Mouse (Mus musculus): ENCODE results near the gene Nr1h4.

Gene Nr1h4

GRCm38 (mm10) chr10:89481638-89482037, 51.7 kb downstream of the Nr1h4 start:
- in situ Hi-C loops (cut with MboI, MseI) = no loop called here

- in situ Hi-C loops (cut with MboI, MseI) = no loop called here
Observed at GRCm38 (mm10) chr10:89478766-89479165, 54.6 kb downstream of the Nr1h4 start.

DNA sequence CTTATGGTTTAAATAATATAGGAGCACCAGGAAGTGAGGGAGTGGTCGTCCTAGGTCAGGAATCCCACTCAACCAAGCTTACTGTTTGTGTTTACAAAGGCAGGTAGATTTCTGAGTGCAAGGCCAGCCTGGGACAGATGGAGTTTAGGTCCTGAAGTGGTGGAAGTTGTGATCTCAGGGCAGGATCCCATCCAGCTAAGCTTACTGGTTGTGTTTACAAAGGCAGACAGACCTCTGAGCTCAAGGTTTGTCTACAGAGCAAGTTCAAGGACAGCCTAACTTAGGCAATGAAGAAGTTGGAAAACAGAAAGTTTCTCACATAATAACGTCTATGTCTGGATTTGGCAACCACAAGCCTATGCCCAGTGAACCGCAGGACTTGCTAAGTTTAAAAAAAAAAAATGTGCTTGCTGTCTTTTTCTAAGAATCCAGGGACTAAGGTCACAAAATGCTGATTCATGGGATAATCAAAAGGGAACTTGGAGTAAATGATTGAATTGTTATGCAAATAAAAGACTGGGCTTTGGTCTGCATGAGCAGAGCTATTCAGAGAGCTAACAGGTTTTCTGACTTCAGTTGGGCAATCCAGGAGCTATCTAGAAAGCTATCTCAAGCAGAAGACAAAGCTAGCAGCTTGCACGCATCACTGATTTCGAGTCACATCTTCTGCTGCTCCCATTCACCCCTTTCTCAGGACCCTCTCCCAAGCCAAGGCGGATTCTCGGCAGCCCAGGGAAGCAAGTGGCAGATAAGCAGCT, 62.6 kb downstream of the Nr1h4 start:
- in situ Hi-C loops (cut with MboI, MseI) = no loop called here

GRCm38 (mm10) chr10:89464760-89465405, 68.5 kb downstream of the Nr1h4 start:
- in situ Hi-C loops (cut with MboI, MseI) = loop anchor here (5.0 kb wide), 1 partner anchor 162 kb away; no protein-coding TSS in a partner anchor

- in situ Hi-C loops (cut with MboI, MseI) = loop anchor here (5.0 kb wide), 1 partner anchor 164 kb away; no protein-coding TSS in a partner anchor
Observed at GRCm38 (mm10) chr10:89462890-89463289, 70.5 kb downstream of the Nr1h4 start.

DNA sequence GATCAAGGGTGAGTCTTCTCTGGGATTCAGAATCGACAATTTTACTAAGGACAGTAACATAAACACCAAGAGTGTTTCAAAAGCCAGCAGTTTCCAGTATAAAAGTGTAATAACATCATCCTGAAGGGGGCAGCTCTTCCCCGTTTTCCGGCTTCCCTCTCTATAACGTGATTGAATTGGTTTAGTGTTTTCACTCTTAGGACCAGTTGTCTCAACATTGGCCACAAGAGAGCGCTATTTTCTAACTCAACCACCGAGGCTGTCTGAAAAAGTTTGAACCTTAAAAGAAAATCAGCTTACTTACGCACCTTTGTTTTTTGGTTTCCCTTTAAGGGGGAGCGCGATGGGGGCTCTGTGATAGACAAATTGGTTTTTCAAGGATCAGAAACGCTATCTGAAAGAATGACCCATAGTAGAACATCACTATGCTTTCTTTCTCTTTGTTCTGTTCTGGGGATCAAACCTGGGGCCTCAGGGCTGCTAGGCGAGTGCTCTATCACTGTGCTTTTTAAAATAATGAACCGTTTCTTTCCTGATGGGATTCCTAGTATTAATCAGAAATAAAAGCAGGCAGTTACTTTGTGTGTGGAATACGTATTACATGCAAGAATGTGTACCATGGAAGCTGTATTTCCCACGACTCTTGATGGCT, 71.4 kb downstream of the Nr1h4 start:
- in situ Hi-C loops (cut with MboI, MseI) = loop anchor here (5.0 kb wide), 1 partner anchor 165 kb away; no protein-coding TSS in a partner anchor

- in situ Hi-C loops (cut with MboI, MseI) = loop anchor here (5.0 kb wide), 1 partner anchor 166 kb away; no protein-coding TSS in a partner anchor
Observed at GRCm38 (mm10) chr10:89460972-89461371, 72.4 kb downstream of the Nr1h4 start.

DNA sequence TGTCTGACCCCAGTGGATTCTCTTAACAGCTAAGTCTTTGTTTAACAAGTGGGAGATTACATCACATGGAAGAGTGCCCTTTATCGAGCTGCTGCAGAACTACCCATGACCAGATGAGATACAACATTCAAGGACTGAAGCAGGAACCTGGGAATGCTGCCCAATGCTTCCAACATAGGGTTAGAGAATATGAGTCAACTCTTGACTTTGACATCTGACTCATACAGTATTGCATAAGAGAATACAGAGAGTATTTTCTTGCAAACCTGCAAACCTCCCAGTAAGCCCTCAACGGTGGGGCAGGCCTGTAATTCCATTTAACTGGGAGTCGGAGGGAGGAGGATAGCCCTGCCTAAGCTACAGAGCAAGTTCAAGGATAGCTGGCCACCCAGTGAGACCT, 74.6 kb downstream of the Nr1h4 start:
- in situ Hi-C loops (cut with MboI, MseI) = no loop called here

- in situ Hi-C loops (cut with MboI, MseI) = no loop called here
Observed at GRCm38 (mm10) chr10:89453794-89454193, 79.6 kb downstream of the Nr1h4 start.

DNA sequence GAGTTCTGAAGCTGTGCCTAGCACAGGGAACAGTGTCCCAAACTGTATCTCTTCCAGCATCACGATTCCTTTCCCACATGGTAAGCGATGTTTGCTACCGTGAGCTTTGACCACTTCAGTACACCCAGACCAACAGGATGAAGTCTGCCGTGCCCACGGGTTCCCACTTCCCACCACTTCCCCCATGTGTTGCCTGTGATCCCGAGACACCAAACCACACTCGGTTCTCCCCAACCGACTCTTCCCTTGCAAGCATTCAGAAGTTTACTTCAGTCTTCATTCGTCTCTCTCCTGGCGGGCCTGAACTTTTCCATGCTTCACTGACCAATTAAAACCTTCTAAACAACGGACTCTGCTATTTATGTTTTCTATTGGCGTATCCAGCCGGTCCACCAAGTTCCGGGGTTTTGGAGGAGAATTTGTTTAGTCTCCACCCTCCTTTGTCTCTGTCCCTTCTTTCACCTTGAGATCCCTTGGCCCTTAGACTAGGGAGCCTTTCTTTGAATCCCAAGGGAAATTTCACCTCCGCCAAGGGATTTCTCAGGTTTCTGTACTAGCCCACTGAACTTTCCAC, 80.2 kb downstream of the Nr1h4 start:
- in situ Hi-C loops (cut with MboI, MseI) = no loop called here

DNA sequence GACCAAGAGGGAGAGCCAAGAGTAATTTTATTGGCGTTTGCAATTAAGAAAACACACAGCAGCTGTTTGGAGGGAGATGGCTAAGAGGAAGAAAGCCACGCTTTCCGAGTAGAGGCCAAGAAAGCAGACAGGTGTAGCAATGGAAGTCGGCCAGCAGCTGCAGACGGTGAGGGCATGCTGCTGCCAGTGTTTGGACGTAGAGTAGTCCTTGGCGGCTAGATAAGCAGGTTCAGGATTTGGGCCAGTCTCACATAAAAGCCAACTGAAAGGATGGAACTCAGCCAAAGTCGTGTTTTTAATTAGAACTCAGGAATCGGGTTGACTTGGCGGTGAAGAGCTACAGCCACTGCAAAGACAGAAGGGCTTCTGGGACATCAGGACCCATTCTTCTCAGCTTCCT, 83.0 kb downstream of the Nr1h4 start:
- in situ Hi-C loops (cut with MboI, MseI) = no loop called here

DNA sequence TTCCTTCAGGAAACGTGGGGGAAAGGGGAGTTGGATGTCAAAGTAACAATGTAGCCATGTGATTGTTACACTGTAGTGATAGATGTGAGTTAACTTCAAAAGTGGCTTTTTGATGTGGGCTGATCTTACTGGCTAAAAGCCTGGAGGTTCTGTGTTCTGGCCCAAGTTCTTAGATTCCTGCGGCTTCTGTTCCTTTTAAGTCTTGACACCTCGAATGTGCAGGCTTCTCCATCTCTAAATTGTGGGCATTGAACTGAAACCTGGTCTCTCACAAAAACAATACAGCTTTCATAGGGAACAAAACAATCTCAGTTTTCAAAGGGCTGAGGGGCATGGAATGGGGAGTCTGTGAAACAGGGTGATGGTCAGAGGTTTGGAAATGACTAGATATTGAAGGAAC, 89.0 kb downstream of the Nr1h4 start:
- in situ Hi-C loops (cut with MboI, MseI) = no loop called here

DNA sequence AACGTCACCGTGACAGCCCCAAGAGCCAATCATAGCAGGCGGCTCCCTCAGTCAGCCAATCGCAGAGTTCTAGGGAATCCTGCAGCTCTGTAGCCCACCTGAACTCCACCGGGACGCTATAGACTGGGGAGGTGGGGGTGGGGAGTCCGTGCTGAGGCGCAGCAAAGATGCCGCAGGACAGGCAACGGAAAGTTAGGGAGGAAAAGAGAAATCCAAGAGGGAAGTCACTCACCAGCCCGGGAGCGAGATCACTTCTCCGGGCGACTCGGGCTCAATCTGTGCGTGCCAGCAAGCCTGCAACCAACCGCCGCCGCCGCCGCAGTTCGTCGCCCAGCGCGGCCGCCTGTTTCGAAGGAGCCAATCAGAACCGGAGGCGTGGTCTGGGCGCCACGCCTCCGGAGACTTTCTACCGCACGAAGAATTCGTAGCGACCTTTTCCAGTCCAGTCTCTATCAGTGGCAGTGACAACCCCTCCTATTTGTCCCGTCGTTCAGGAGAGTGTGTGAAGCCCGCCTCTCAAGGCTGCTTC, 89.7 kb downstream of the Nr1h4 start, which contains the start of gene Gas2l3:
Gas2l3 (minus strand) TSS at position 345 of the 529 bp plus-strand sequence.
- in situ Hi-C loops (cut with MboI, MseI) = no loop called here

GRCm38 (mm10) chr10:89443115-89443622, 90.2 kb downstream of the Nr1h4 start:
- in situ Hi-C loops (cut with MboI, MseI) = no loop called here

DNA sequence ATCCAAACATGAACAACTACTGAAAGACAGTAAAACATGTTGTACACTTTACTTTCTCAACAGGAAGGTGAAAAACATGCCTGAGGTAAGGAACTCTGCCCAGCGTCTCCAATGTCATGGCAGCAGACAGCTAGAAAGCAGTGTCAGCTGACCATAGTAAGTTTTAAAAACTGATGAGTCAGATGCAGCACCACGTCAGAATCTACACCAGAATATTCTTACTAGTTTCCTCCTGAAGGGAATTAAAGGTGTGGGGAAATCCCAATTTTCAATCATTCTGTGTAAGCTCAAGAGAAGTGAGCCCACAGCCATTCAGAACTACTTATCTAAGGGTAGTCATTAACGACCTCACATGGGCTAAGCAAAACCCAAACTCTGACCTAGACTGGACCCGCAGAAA, 90.7 kb downstream of the Nr1h4 start:
- in situ Hi-C loops (cut with MboI, MseI) = no loop called here

DNA sequence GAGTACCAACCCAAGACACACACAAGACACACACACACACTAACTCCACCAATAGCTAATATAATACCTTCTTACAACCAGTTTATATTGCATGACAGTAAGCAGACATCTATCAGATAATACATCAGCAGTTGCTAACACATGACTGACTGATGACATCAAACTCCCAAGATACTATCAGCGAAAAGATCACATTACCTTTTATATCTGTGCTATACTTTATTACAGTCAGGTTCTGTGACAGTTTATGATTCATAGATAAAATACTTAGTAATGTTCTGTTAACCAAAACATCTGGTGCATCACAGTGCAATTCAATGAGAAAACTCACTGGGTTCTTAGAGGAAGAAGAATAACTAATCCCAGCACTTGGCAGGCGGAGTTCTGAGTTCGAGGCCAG, 91.4 kb downstream of the Nr1h4 start:
- in situ Hi-C loops (cut with MboI, MseI) = no loop called here

GRCm38 (mm10) chr10:89439380-89439779, 94.0 kb downstream of the Nr1h4 start:
- in situ Hi-C loops (cut with MboI, MseI) = no loop called here

DNA sequence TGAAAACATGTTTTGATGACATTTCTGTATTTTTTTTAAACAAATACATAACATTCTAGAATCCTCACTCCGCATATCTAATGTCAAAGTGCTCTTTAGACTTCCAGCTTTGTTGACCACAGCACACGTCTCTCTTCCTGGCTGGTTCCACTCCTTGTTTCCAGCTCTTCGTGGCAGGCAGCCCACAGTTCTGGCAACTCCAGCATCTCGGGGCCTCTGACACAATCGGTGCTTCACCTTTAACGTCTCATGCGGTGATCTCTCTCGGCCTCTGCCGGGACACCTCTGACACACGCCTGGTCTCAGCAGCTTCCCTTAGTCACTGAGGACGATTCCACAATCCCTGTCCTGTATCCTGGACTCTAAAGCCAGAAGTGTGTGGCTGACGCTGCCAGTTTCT, 95.4 kb downstream of the Nr1h4 start:
- in situ Hi-C loops (cut with MboI, MseI) = no loop called here

DNA sequence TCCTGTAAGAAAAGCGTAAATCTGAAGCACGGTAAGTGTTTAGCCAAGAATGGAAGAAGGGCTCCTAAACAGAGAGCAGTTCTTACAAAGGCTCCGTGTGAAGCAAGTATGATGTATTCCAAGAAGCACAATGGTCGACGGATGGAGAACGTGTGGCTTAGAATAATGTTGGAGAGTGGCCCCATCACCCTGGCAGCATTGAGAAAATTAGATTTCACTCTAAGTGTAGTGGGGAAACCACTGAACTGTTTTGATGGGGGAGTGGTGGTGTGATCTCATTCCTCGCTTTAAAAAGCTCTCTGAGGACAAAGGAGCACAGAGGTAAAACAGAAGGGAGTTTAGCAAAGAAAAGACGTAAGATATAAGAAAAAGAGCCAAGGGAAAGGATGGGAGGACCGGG, 95.9 kb downstream of the Nr1h4 start:
- in situ Hi-C loops (cut with MboI, MseI) = no loop called here

DNA sequence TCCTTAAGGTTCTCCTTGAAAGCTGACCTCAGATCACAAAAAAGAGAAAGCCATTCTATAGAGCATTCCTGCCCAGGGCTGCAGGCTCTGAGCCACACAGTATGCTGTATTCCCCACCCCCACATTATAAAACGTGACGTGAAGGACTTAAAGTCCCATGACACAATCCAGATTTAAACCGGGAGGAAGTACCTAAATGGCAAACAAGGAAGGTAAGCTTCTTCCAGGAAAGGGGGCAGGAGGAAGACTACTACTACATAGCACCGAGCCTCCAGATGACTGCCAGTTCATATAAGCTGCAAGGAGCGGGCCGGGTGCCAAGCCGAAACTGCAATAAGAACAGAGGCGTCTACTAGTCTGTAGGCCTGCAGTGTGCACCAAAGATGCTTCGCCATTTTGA, 97.5 kb downstream of the Nr1h4 start:
- in situ Hi-C loops (cut with MboI, MseI) = no loop called here

- in situ Hi-C loops (cut with MboI, MseI) = no loop called here
Observed at GRCm38 (mm10) chr10:89435413-89435812, 98.0 kb downstream of the Nr1h4 start.
